Mouse (Mus musculus): ENCODE results near the gene Rabgap1l. TPM values are rescaled to one million over a fixed set of nuclear protein-coding genes. Genes with fewer than 3 reads are reported as not detected.
"Not testable (repeated sequence)": the region's sequence is repeated elsewhere in the genome, so short reads cannot be mapped to it uniquely, and the experiment has no call there.

Rabgap1l gene
- polyA plus RNA-seq, 1 experiment from 2014 or later, result 10.1 TPM

DNA sequence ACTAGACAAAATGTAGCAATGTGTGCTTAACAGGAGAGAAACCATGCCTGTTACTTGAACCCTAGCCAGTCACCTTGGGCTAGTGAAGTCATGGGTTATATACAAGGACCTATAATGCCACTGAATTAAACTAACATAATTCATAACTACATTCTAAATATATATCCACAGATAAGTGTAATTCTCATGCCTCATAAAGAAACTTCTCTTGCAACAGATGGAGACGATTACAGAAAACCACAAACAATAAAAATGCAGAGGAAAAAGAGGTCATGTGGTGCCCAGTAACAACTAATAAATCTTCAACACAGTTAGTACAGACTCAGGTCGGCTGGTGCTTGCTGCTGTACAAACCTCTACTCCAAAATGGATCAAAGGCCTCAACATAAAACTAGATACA lies 174.8 kb downstream of the Rabgap1l start:
- H3K36me3 ChIP-seq, result no peaks in the 10 kb centered on the region
- no peaks in the 10 kb centered on the region for H3K4me1 ChIP-seq
- H3K4me2 ChIP-seq, result no peak overlapping the region
- H3K4me3 ChIP-seq (replicated peaks), result no peak overlapping the region
- 33% methylated on average over 2 of the region's 2 CpGs for WGBS
- no peaks in the 10 kb centered on the region for H3K27me3 ChIP-seq
- ATAC-seq (replicated peaks; ENCODE audit: low FRiP score), result no peak
- H3K27ac ChIP-seq, result no peak overlapping the region
- no peak overlapping the region for H3K9ac ChIP-seq
- H3K9me3 ChIP-seq (replicated peaks), result no peaks in the 10 kb centered on the region

DNA sequence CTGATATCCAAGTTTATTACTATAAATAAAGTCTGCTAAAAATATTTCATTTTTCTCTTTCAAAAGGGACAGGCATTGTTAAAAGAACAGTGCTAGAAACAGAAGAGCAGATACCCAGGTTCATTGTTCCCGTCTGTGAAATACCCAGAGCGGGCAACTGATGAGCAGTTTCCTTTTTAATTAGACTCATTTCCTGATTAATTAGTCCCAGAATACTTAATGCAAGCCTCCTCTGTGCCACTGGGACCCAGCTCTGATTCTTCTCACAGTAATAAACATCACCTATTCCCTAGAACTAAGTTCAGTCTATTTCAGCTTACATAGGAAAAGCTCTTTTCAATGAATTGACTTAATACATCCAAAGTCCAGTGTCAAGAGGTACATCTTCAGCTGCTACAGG lies 186.6 kb downstream of the Rabgap1l start:
- Histone ChIP-seq H3K4me3 (replicated peaks) (no peak overlapping the region), H3K27me3 (no peaks in the 10 kb centered on the region), H3K9ac (no peak overlapping the region), H3K9me3 (replicated peaks) (no peaks in the 10 kb centered on the region), H3K4me1 (no peaks in the 10 kb centered on the region), H3K4me2 (no peak overlapping the region), H3K27ac (no peak overlapping the region), H3K36me3 (no peaks in the 10 kb centered on the region)
- 79% methylated on average over 2 of the region's 2 CpGs for WGBS
- ATAC-seq (replicated peaks; ENCODE audit: low FRiP score), result no peak

DNA sequence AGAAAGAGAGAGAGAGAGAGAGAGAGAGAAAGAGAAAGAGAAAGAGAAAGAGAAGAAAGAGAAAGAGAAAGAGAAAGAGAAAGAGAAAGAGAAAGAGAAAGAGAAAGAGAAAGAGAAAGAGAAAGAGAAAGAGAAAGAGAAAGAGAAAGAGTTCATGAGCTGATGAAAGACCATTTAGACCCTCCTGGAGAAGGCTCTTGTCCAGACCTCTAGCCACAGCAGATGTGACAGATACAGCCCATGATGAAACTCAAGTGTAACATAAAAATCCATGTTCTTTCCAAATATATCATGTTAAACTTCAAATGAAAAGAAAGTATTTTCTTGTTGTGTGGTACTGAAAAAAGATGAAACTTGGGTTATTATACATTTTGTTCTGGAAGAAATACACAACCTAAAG lies 189.7 kb downstream of the Rabgap1l start:
- not testable (repeated sequence) for H3K4me2 ChIP-seq; H3K36me3 ChIP-seq; H3K9me3 ChIP-seq (replicated peaks); H3K27ac ChIP-seq; ATAC-seq (replicated peaks; ENCODE audit: low FRiP score); H3K27me3 ChIP-seq; H3K9ac ChIP-seq; H3K4me3 ChIP-seq (replicated peaks); H3K4me1 ChIP-seq

DNA sequence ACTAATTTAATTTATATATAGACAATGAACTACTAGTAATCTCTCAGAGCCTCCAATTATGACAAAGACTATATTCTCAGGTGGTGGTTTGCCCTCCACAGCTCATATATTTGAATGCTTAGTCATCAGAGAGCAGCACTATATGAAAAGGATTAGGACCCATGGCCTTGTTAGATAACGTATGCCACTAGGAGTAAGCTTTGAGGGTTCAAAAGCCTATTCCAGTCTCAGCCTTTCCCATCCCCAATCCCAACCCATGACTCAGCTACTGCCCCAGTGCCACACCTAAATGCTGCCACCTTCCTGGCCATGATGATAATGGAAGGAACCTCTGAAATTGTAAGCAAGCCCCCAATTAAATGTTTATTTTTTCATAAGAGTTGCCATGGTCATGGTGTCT lies 195.6 kb downstream of the Rabgap1l start:
- H3K4me1 ChIP-seq, result no peaks in the 10 kb centered on the region
- no peak for ATAC-seq (replicated peaks; ENCODE audit: low FRiP score)
- no peaks in the 10 kb centered on the region for H3K27me3 ChIP-seq
- no peak overlapping the region for H3K9ac ChIP-seq
- no peaks in the 10 kb centered on the region for H3K36me3 ChIP-seq
- no peak overlapping the region for H3K27ac ChIP-seq
- no peak overlapping the region for H3K4me3 ChIP-seq (replicated peaks)
- H3K4me2 ChIP-seq, result no peak overlapping the region
- H3K9me3 ChIP-seq (replicated peaks), result no peaks in the 10 kb centered on the region
- WGBS, result 82% methylated on average over 1 of the region's 1 CpGs

DNA sequence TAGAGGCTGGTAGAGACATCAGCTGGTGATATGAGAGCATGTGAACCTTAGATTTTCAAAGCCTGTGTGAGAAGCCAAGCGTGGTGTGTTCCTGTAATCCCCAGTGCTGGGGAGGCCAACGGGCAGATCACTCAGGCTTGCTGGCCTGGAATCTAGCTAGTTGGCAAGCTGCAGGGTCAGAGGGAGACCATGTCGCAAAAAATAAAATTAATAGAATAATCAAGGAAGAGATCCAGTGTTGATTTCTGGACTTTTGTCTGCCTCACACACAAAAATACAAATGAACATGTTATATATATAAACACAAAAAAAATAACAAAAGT lies 196.1 kb downstream of the Rabgap1l start:
- Histone ChIP-seq H3K27me3 (no peaks in the 10 kb centered on the region), H3K4me3 (replicated peaks) (no peak overlapping the region), H3K27ac (no peak overlapping the region), H3K36me3 (no peaks in the 10 kb centered on the region), H3K4me2 (no peak overlapping the region), H3K9ac (no peak overlapping the region), H3K9me3 (replicated peaks) (no peaks in the 10 kb centered on the region), H3K4me1 (no peaks in the 10 kb centered on the region)
- no peak for ATAC-seq (replicated peaks; ENCODE audit: low FRiP score)
- WGBS, result 80% methylated on average over 3 of the region's 3 CpGs

DNA sequence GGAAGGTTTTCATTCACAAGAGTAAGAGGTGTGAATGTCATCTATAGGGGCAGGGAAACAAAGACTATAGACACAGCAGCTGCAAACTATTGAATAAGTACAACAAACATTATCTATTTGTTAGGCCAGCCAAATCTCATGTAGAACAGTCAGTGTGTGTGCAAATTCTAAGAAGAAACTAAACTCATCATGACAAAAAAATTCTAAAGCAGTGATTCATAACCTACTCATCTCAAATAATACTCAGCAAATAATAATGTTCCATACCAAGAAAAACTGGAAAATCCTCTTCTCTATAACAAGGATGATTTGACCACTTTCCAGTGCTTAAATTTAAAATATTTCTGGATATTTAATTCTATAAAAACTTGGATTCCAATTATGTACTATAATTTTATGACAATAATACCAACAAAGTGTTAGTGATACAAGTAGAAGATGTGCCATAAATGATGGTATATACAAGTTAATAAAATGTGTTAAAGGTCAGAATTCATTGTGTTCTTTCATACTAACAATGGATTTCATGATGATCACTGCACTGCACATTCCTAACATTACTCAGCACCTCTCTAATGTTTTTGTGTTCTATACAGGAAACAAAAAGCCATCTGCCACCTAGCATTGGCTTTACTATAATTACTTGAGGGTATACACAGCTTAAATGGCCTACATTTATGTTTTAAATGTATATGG lies 196.6 kb downstream of the Rabgap1l start:
- H3K4me3 ChIP-seq (replicated peaks), result no peak overlapping the region
- H3K4me1 ChIP-seq, result no peaks in the 10 kb centered on the region

DNA sequence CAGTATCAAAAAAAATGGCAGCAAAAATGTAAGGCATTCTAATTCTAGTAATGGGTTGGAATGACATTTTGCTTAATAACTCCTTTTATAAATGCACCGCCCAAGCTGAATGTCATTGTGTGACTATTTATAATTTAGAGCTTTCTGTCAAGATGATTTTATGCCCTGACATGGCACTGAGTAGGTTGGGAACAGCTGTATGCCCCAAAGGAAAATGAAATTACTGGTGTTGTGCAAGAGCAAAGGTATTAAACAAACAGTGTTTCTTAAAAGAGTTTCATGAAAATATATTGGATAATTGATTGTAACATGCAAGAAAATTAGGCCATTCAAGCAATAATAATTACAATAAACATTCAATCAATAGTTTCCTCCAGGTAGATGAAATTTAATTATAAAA lies 198.4 kb downstream of the Rabgap1l start:
- Histone ChIP-seq H3K27me3 (no peaks in the 10 kb centered on the region), H3K27ac (no peak overlapping the region), H3K9me3 (replicated peaks) (no peaks in the 10 kb centered on the region), H3K4me3 (replicated peaks) (no peak overlapping the region), H3K4me2 (no peak overlapping the region), H3K36me3 (no peaks in the 10 kb centered on the region), H3K9ac (no peak overlapping the region), H3K4me1 (no peaks in the 10 kb centered on the region)
- ATAC-seq (replicated peaks; ENCODE audit: low FRiP score), result no peak
- WGBS, result 96% methylated on average over 1 of the region's 1 CpGs

More for the DNA sequence above, 196.6 kb downstream of the Rabgap1l start:
- H3K27ac ChIP-seq, result no peak overlapping the region
- H3K4me2 ChIP-seq, result no peak overlapping the region
- no peaks in the 10 kb centered on the region for H3K9me3 ChIP-seq (replicated peaks)
- H3K9ac ChIP-seq, result no peak overlapping the region
- ATAC-seq (replicated peaks; ENCODE audit: low FRiP score), result no peak
- H3K36me3 ChIP-seq, result no peaks in the 10 kb centered on the region
- no peaks in the 10 kb centered on the region for H3K27me3 ChIP-seq

DNA sequence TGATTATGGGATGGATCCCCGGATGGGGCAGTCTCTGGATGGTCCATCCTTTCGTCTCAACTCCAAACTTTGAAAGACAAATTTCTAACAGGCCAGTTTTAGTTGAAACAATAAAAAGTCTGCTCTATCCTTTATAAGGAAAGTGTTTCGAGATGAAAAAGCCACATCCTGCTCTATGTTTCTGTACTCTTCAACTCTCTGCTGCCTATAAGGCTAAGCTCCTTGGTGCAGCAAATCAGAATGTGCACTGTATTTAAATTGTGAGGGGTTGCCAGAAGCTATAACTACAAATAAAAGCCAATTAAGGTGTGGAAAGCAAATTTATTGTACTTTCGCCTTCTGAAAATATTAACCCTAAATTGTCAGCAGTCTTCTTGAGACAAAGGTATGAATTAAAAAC lies 198.9 kb downstream of the Rabgap1l start:
- H3K27me3 ChIP-seq, result no peaks in the 10 kb centered on the region
- no peak overlapping the region for H3K27ac ChIP-seq
- ATAC-seq (replicated peaks; ENCODE audit: low FRiP score), result no peak
- H3K4me2 ChIP-seq, result no peak overlapping the region
- no peaks in the 10 kb centered on the region for H3K4me1 ChIP-seq
- H3K36me3 ChIP-seq, result no peaks in the 10 kb centered on the region
- no peak overlapping the region for H3K4me3 ChIP-seq (replicated peaks)
- no peaks in the 10 kb centered on the region for H3K9me3 ChIP-seq (replicated peaks)
- no peak overlapping the region for H3K9ac ChIP-seq
- 87% methylated on average over 4 of the region's 4 CpGs for WGBS

DNA sequence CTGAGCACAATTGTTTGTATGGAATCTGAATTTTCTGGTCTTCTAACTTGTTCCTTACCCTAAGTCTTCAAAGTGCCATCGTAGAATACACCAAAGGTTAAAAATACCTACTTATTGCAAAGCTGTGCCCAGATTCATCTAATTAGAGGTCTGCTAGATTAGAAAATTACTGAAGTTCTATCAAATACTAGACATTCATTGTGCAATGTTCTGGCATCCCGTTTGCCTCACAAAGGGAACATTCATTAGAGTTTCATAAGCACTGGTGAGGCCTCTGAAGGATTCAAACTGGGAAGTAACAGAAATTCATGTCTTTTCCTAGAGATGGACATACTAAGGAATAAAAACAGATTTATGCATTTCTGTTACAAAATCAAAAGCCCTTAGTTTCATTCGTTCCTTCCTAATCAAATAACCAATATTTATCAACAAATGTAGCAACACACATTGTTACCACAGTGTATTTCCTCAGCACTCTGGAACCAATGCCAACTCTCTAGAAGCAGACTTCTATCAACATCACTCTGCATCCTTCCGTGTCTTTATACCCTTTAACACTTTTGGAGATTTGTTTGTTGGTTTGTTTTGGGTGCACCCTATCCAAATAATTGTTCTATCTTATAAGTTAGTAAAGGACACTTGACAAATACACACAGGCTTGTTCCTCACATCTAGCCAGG lies 204.0 kb downstream of the Rabgap1l start:
- Histone ChIP-seq H3K27me3 (no peaks in the 10 kb centered on the region), H3K4me3 (replicated peaks) (no peak overlapping the region), H3K4me2 (no peak overlapping the region), H3K9me3 (replicated peaks) (no peaks in the 10 kb centered on the region), H3K4me1 (no peaks in the 10 kb centered on the region), H3K36me3 (no peaks in the 10 kb centered on the region), H3K9ac (no peak overlapping the region), H3K27ac (no peak overlapping the region)
- 88% methylated on average over 4 of the region's 4 CpGs for WGBS
- no peak for ATAC-seq (replicated peaks; ENCODE audit: low FRiP score)

DNA sequence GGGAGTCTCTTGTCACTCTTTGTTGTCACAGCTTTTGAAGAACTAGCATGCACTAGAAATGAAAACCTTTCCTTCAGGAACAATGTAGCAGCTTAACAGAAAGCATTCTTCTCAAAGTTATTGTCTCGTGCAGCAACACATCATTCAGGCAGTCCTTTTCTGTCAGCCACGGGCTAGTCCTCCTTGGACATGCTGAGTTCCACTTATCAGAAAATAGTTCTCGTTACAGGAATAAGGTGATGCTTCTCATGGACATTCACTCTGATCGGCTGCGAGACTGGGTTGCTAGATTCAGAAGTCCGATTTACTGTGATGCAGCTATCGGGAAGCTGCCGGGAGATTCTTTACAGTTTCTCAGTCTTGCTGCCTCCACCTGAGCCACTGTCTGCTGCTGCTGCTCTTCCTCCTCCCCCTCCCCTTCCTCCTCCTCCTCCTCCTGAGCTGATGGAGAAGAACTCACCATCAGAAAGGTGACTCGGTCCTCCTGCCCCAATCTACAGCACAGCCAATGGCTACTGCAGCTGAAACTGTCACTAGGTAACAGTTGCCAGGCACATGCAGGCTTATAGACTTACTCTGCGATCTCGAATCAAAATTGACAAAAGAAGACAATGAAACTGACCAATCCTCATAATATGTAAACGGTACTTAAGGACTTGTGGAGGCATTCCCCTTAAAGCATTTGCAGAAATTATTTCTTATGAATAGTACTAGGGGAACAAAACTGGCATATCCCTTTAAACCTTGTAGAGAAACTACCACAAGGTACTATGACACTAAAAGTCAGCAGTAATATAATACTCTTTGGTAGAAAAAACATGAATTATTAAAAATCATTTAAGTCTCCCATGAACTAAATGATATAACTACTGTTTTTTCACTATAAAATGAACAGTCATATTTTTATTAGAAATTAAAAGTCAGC lies 213.4 kb downstream of the Rabgap1l start:
- H3K27ac ChIP-seq, result no peak overlapping the region
- H3K9me3 ChIP-seq (replicated peaks), result no peaks in the 10 kb centered on the region
- H3K4me1 ChIP-seq, result no peaks in the 10 kb centered on the region
- H3K27me3 ChIP-seq, result no peaks in the 10 kb centered on the region
- no peak overlapping the region for H3K9ac ChIP-seq
- ATAC-seq (replicated peaks; ENCODE audit: low FRiP score), result no peak
- no peaks in the 10 kb centered on the region for H3K36me3 ChIP-seq
- no peak overlapping the region for H3K4me2 ChIP-seq
- H3K4me3 ChIP-seq (replicated peaks), result no peak overlapping the region
- WGBS, result 73% methylated on average over 12 of the region's 12 CpGs

DNA sequence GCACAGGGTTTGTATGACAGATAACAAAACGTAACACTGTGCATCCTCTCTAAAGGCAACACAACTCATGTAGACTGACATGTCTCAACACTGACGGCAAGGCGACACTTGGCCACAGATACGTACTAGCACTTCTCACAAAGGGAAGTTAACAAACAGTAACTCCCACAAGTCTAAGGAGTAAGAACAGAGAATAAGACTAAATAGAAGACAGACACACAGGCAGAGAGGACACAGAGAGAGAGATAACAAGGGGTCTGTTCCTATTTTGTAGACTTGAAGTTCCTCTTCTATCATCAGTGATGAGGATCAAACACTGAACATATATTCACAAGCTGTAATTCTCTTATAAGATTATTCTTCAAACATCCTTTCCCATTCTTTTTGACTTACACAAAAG lies 216.9 kb downstream of the Rabgap1l start:
- no peak for ATAC-seq (replicated peaks; ENCODE audit: low FRiP score)
- Histone ChIP-seq H3K9me3 (replicated peaks) (no peaks in the 10 kb centered on the region), H3K4me2 (no peak overlapping the region), H3K4me1 (no peaks in the 10 kb centered on the region), H3K27ac (no peak overlapping the region), H3K4me3 (replicated peaks) (no peak overlapping the region), H3K9ac (no peak overlapping the region), H3K27me3 (no peaks in the 10 kb centered on the region), H3K36me3 (no peaks in the 10 kb centered on the region)
- WGBS, result 77% methylated on average over 4 of the region's 4 CpGs

DNA sequence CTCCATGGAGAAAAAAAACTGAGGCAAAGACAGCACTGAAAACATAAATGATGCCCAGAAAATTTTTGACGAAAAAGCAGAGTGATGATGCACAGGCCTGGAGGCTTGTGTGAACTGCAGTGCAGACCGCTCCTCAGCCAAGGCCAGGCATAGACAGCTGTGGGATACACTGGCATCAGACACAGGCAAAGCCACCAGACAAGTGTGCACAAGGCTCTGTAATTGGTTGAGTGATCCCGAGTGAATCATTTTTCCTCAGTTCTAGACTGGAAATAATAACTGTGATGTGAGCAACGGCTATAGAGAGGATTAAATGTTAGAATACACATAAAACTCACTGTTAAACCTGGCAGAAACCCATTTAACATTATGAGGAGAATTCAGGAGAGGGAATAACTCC lies 219.0 kb downstream of the Rabgap1l start:
- ATAC-seq (replicated peaks; ENCODE audit: low FRiP score), result no peak
- Histone ChIP-seq H3K9me3 (replicated peaks) (no peaks in the 10 kb centered on the region), H3K9ac (no peak overlapping the region), H3K27me3 (no peaks in the 10 kb centered on the region), H3K36me3 (no peaks in the 10 kb centered on the region), H3K4me1 (no peaks in the 10 kb centered on the region), H3K27ac (no peak overlapping the region), H3K4me2 (no peak overlapping the region), H3K4me3 (replicated peaks) (no peak overlapping the region)
- WGBS, result 72% methylated on average over 4 of the region's 4 CpGs
